ENCODE assay signal across 10 mouse cellular contexts in genomic region chr8:48451247-48451635, GRCm38 (mm10).
DNase-seq lines count a peak whose midpoint lies in the region; ATAC-seq and TF ChIP-seq lines count a peak whose summit lies in the region.
"Had no signal": no experiment of that assay in that cellular context is flagged by ENCODE, and none has a peak within 500 bp of the region (broad histone marks: within the 10 kb centered on the region; RNA-seq: fewer than 3 reads in every experiment).

No protein-coding gene starts in this region.

- H3K27me3 ChIP-seq in heart, embryonic 13.5 days (replicated peaks), result no peaks in the 10 kb centered on the region
- H3K27me3 ChIP-seq in embryonic facial prominence, embryonic 15.5 days, result no peaks in the 10 kb centered on the region
- H3K27me3 ChIP-seq in midbrain, embryonic 16.5 days (ENCODE audit: control insufficient read depth, insufficient read depth, low read depth, low read length), result no peaks in the 10 kb centered on the region
- H3K27me3 ChIP-seq in thymus, adult 2 months (ENCODE audit: control insufficient read depth, insufficient read depth, low read length), result no peaks in the 10 kb centered on the region

- H3K4me1 ChIP-seq in heart, embryonic 13.5 days, result peaks cover 32% of the 10 kb centered on the region
- peaks cover 38% of the 10 kb centered on the region for H3K4me1 ChIP-seq in embryonic facial prominence, embryonic 15.5 days
- peaks cover 29% of the 10 kb centered on the region for H3K4me1 ChIP-seq in midbrain, embryonic 16.5 days (ENCODE audit: control insufficient read depth, insufficient read depth, low read length)
- no peaks in the 10 kb centered on the region for H3K4me1 ChIP-seq in thymus, adult 2 months (replicated peaks; ENCODE audit: control insufficient read depth, insufficient read depth, low read length)

- DNase-seq in heart, adult 8-10 months (ENCODE audit: low spot score), result no peak
- DNase-seq in heart, postnatal 4 days, result peak; percentile 8
- no peak for DNase-seq in spleen, adult 18-20 months
- no peak for DNase-seq in thymus, adult 2 months
- DNase-seq in frontal cortex, adult 2 months (ENCODE audit: extremely low spot score in 1 of 2, low spot score in 1 of 2), result no peak
- DNase-seq: kidney, postnatal 14 days; liver had no signal

- no peak for TF ChIP-seq CTCF in thymus, adult 2 months (IDR thresholded peaks at IDR 0.05; ENCODE audit: borderline replicate concordance, control insufficient read depth, extremely low read depth, insufficient read depth, low read length, poor library complexity)

- no peak for TF ChIP-seq POLR2A in thymus, adult 2 months (IDR thresholded peaks at IDR 0.05; ENCODE audit: control insufficient read depth, extremely low read depth, insufficient read depth, low read length, poor library complexity)

- no peaks in the 10 kb centered on the region for H3K9me3 ChIP-seq in heart, embryonic 13.5 days
- H3K9me3 ChIP-seq in embryonic facial prominence, embryonic 15.5 days (replicated peaks), result no peaks in the 10 kb centered on the region
- H3K9me3 ChIP-seq in midbrain, embryonic 16.5 days (replicated peaks; ENCODE audit: control insufficient read depth, low read length, poor library complexity, severe bottlenecking), result no peaks in the 10 kb centered on the region

- no peaks in the 10 kb centered on the region for H3K36me3 ChIP-seq in heart, embryonic 13.5 days
- no peaks in the 10 kb centered on the region for H3K36me3 ChIP-seq in embryonic facial prominence, embryonic 15.5 days
- no peaks in the 10 kb centered on the region for H3K36me3 ChIP-seq in midbrain, embryonic 16.5 days (ENCODE audit: control insufficient read depth, insufficient read depth, low read length)
- H3K36me3 ChIP-seq in thymus, adult 2 months (ENCODE audit: control insufficient read depth, insufficient read depth, low read length), result no peaks in the 10 kb centered on the region

- H3K4me2 ChIP-seq in heart, embryonic 13.5 days, result peak overlapping the region; percentile 41
- peak overlapping the region; percentile 48 for H3K4me2 ChIP-seq in embryonic facial prominence, embryonic 15.5 days (replicated peaks)
- peak overlapping the region; percentile 27; the same call in 1 of the 2 replicates for H3K4me2 ChIP-seq in midbrain, embryonic 16.5 days (ENCODE audit: low read length)

- no peak for ATAC-seq in heart, embryonic 13.5 days (ENCODE audit: extremely low read depth, insufficient number of reproducible peaks, low FRiP score, low TSS enrichment)
- ATAC-seq in embryonic facial prominence, embryonic 15.5 days (ENCODE audit: insufficient number of reproducible peaks, low FRiP score, low TSS enrichment, low read depth), result 0 out of 2 replicates have a peak, but pooled peaks have one; percentile 20
- ATAC-seq in midbrain, embryonic 16.5 days, result no peak

- no peak overlapping the region for H3K9ac ChIP-seq in heart, embryonic 13.5 days
- no peak overlapping the region for H3K9ac ChIP-seq in embryonic facial prominence, embryonic 15.5 days
- H3K9ac ChIP-seq in midbrain, embryonic 16.5 days (ENCODE audit: low read depth, low read length), result no peak overlapping the region

- H3K4me3 ChIP-seq in heart, embryonic 13.5 days, result no peak overlapping the region
- H3K4me3 ChIP-seq in embryonic facial prominence, embryonic 15.5 days (replicated peaks), result peak overlapping the region; percentile 26
- H3K4me3 ChIP-seq in midbrain, embryonic 16.5 days (ENCODE audit: low read depth, low read length), result no peak overlapping the region
- H3K4me3 ChIP-seq in thymus, adult 2 months (ENCODE audit: control insufficient read depth, insufficient read depth, low read length), result no peak overlapping the region

- WGBS in heart, embryonic 13.5 days, result 37% methylated on average over 7 of the region's 7 CpGs
- 10% methylated on average over 7 of the region's 7 CpGs for WGBS in embryonic facial prominence, embryonic 15.5 days
- WGBS in midbrain, embryonic 16.5 days, result 21% methylated on average over 7 of the region's 7 CpGs
- WGBS in thymus, adult 2 months, result 81% methylated on average over 7 of the region's 7 CpGs

- no peak overlapping the region for H3K27ac ChIP-seq in heart, embryonic 13.5 days (replicated peaks)
- peak overlapping the region; percentile 85 for H3K27ac ChIP-seq in embryonic facial prominence, embryonic 15.5 days (replicated peaks)
- H3K27ac ChIP-seq in midbrain, embryonic 16.5 days (ENCODE audit: low read length), result no peak overlapping the region
- H3K27ac ChIP-seq in thymus, adult 2 months (ENCODE audit: control insufficient read depth, insufficient read depth, low read length), result no peak overlapping the region
